Mouse (Mus musculus) embryonic facial prominence, embryonic 15.5 days (tissue): ENCODE results near the gene Faf1. TPM values are rescaled to one million over a fixed set of nuclear protein-coding genes. Genes with fewer than 3 reads are reported as not detected.

Experiments
- ATAC-seq: fragments of 200-750 bp; cut with Nextera tagmentation; 2 replicates; pipeline ENCODE4 v1.8.0; 2017; ENCODE audit warnings: low read depth, moderate TSS enrichment; ENCODE audit not compliant: insufficient number of reproducible peaks, low FRiP score, low TSS enrichment
- H3K27ac ChIP-seq: fragments of 300-500 bp; sonication (generic); replicated peaks from 2 replicates; pipeline ENCODE4 v1.5.1; 2015; ENCODE audit warnings: mild to moderate bottlenecking, inconsistent platforms
- H3K27me3 ChIP-seq: fragments of 300-500 bp; sonication (generic); 2 replicates; pipeline ENCODE4 v1.6.1; 2015; ENCODE audit warnings: inconsistent platforms
- H3K36me3 ChIP-seq: fragments of 300-500 bp; sonication (generic); 2 replicates; pipeline ENCODE4 v1.6.1; 2015; ENCODE audit warnings: mild to moderate bottlenecking, inconsistent platforms
- H3K4me1 ChIP-seq: fragments of 300-500 bp; sonication (generic); 2 replicates; pipeline ENCODE4 v1.6.1; 2015; ENCODE audit warnings: inconsistent platforms
- H3K4me2 ChIP-seq: fragments of 300-500 bp; sonication (generic); replicated peaks from 2 replicates; pipeline ENCODE4 v1.6.1; 2015; ENCODE audit warnings: mild to moderate bottlenecking, inconsistent platforms
- H3K4me3 ChIP-seq: fragments of 300-500 bp; sonication (generic); replicated peaks from 2 replicates; pipeline ENCODE4 v1.5.1; 2015; ENCODE audit warnings: mild to moderate bottlenecking, inconsistent platforms
- H3K9ac ChIP-seq: fragments of 300-500 bp; sonication (generic); 2 replicates; pipeline ENCODE4 v1.6.1; 2015; ENCODE audit warnings: inconsistent platforms
- H3K9me3 ChIP-seq: fragments of 300-500 bp; sonication (generic); replicated peaks from 2 replicates; pipeline ENCODE4 v1.6.1; 2016; ENCODE audit warnings: inconsistent platforms
- WGBS: fragments of 180-500 bp; shearing (Covaris S2); methylation state at CpG from one replicate; pipeline ENCODE4 v1.1.7; 2015; 5-methylcytosine and 5-hydroxymethylcytosine counted together
- polyA plus RNA-seq: library from polyadenylated mRNA; unstranded; fragments of >200 nt; fragmentation: Nextera tagmentation; extraction: Ambion mirVana; gene quantifications from 2 replicates; pipeline ENCODE4 v1.2.1, GENCODE M21; 2015

Faf1 gene
- polyA plus RNA-seq, 1 experiment from 2014 or later: 25.1 TPM

DNA sequence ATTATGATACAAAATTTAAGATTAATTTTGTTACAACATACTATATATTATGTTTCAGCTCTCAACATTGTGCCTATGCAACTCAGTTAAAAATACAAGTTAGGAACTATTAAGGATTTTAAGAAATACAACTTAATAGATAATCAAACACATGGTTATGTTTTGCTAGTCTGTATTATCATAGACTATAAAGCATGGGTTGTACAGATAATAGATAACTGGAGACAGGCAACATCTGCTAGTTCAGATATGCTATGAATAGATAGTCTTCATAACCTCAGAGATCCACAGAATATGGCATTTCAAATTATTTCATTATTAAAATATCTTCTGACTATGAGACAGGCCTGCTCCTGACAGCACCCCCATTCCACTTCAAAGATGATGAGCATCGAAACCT lies 329.7 kb downstream of the Faf1 start:
- Histone ChIP-seq H3K9ac (no peak overlapping the region), H3K4me2 (no peak overlapping the region), H3K4me3 (no peak overlapping the region), H3K4me1 (no peaks in the 10 kb centered on the region), H3K27ac (no peak overlapping the region), H3K9me3 (no peaks in the 10 kb centered on the region), H3K27me3 (no peaks in the 10 kb centered on the region), H3K36me3 (no peaks in the 10 kb centered on the region)
- WGBS: 79% methylated on average over 1 of the region's 1 CpGs
- no peak for ATAC-seq

Other genes with a start within 250 kb of the Faf1 start
- 53.5 and 54.0 TPM in 2 replicates for gene Rnf11, start 191.9 kb upstream of the Faf1 start, polyA plus RNA-seq
- gene 4930522H14Rik, start 145.3 kb upstream of the Faf1 start, polyA plus RNA-seq: not detected in 2 replicates
- 22.5 and 25.7 TPM in 2 replicates for gene Cdkn2c, start 9.4 kb upstream of the Faf1 start, polyA plus RNA-seq